Mouse (Mus musculus): ENCODE measurements around the gene Elof1. TPM values are rescaled to one million over a fixed set of nuclear protein-coding genes. Genes with fewer than 3 reads are reported as not detected.
A peak's percentile ranks its signal among the peaks of the same experiment; 100 is the strongest.
"Not testable (repeated sequence)": the region's sequence is repeated elsewhere in the genome, so short reads cannot be mapped to it uniquely, and the experiment has no call there.

Elof1 gene
- 10 to 100 TPM; 39.5 to 41.5 TPM for total RNA-seq (2021)
- long read RNA-seq, experiment 1, transcript Elof1-201 (3 exons, 888 nt): major isoform, 60 of 68 reads
- long read RNA-seq, experiment 1, partial matches to known transcripts: 0 of 68 reads
- long read RNA-seq, experiment 1, other reads (novel, unspliced or antisense): 4 of 68 reads
- long read RNA-seq, experiment 2, transcript Elof1-201 (3 exons, 888 nt): major isoform, 39 of 45 reads
- long read RNA-seq, experiment 2, partial matches to known transcripts: 0 of 45 reads
- long read RNA-seq, experiment 2, other reads (novel, unspliced or antisense): 1 of 45 reads

DNA sequence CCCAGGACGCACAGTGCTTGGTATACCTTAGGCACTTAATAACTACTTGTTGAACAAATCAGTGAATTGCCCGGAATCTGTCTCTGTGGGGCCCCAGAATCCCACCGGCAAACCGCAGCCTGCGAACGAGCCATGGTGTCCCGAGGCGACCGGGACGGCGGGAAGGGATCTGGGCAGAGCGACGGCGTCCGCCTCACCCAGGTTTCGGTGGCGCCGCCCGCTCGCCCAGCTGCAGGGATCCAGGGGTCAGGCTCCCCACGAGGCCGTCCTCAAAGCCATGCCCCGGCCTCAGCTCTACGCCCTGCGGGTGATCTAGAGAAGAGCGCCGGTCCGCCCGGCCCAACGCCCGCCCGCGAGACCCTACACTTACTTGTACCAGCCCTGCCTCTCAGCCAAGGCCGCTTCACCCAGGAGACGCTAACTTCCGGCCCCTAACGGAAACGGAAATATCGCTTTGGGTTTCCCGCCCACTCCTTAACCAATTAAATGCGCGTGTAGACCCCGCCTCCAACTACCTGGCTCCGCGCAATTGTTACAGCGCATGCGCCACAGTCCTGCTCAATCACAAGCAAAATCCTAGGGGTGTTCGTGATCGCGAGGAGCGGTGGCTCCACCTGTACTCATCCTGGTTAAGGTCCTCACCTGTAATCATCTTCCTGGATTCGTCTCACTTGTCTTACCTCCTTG is at the start of gene Elof1:
Gene Elof1, minus strand, starts transcription at position 433 of the 687 bp plus-strand sequence.
- peak; percentile 89 to 91 for DNase-seq
- intact Hi-C loops (cut with DNase I): no loop called here

DNA sequence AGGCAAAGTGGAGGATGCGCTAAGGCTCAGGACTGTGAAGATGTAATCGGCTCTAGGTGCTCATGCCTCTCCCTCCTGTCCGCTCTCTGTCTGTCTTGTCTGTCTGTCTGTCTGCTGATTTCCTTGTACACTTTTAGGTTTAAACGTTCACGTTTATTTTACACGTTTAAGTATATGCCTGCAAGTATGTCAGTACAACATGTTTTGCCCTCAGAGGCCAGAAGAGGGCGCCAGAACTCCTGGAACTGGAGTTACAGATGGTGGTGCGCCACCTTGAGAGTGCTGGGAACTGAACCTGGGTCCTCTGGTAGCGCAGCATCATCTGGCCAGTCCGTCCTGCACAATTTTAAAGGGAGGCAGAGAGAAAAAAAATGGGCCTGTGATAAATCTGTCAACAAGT is 49.7 kb upstream of the Elof1 start:
- intact Hi-C loops (cut with DNase I): no loop called here

DNA sequence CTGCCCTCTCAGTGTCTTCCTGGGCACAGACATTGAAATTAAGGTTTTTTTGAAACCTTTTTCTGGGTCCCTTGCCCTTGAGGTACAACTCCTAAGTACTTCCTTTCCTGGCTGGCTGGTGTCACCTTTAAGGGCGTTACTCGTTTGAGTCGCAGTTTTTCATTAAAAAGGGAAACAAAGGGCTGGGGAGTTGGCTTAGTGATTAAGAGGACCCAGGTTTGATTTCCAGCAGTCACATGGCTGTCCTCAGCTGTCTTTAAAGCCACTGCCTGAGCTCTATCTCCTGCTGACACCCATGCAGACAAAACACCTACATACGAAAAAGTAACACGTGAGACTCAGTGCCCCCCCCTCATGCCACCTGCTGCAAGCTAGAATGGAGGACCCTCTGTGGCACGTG is 49.0 kb upstream of the Elof1 start:
- intact Hi-C loops (cut with DNase I): no loop called here
- no peak for DNase-seq

More for the DNA sequence above, 49.7 kb upstream of the Elof1 start:
- no peak for DNase-seq

DNA sequence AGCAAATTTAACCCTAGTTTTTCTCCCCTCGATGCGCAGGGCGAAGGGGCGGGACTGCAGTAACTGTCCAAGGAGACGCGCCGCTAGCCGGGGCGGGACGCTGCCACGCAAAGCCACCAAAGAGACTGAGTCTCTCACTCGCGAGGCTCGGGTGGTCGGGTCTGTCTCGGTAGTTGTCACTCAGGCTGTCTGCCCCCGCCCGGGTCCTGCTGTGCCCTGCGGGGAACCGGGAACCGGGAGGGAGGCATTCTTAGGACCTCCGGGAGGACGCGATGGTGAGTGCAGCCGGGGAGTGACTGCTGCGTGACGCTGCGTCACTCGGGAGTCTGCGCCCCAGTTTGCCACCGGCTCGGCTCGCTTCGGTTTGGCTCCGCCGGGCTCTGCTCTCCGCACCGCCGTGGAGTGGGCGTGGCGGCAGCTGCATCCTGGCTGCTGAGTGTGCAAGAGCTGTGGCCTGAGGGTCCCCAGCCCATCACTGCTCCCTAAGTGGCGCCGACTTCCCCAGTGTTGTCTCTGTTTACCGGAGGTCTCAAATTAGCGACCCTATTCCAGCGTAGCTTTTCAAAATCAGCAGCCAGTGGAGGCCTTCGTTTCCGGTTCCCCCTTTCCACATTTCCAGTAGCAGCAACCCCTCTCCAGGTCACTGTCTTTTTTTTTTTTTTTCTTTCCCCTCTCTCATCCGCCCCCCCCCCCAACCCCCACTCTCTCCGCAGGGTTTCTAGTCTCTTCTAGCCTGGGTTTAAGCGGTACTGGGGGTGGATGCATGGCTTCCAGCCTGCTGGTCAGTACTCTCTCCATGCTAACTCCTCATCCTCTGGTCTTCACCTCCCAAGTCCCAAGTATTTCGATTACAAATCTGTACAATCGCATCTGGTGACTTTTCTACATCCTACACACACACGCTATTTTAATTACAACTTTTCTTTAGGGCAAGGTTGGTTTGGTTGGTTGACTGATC is 48.0 kb upstream of the Elof1 start:
- peak; percentile 29 to 50 for DNase-seq
- intact Hi-C loops (cut with DNase I): no loop called here

DNA sequence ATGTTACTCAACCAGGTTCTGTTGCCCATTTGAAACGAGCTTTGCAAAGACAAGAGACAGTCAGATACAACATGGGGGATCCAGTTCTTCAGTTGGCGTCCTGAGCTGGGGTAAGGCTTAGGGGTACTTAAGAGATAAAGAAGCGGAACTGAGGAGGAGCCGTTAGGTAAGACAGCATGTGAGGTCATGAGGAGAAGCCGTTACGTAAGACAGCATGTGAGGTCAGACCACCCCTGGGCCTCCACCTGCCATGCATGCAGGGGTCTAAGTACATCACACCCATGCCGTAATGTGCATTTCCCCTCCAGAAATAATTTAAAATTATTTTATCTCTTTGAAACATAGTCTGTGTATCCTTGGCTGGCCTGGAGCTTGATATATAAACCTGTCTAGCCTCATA is 45.9 kb upstream of the Elof1 start:
- no peak for DNase-seq
- intact Hi-C loops (cut with DNase I): no loop called here

DNA sequence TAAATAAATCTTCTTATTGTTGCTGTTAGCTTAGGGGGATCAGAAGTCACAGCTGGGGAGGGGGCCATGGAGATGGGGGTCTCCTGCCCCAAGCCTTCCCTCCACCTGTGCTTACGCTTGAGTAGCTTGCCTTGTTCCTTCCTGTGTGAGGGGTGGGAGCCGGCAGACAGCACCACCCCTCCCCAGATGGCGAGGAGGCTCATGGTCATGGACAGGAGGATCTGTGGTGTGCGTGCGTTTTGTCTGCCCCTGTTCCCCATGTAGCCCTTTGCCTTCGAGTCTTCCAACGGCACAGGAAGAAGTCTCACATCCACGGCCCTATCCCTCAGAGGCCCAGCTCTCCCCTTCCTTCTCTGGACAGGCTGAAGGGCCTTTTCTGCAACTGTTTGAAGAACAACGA is 45.3 kb upstream of the Elof1 start:
- no peak for DNase-seq
- intact Hi-C loops (cut with DNase I): no loop called here

DNA sequence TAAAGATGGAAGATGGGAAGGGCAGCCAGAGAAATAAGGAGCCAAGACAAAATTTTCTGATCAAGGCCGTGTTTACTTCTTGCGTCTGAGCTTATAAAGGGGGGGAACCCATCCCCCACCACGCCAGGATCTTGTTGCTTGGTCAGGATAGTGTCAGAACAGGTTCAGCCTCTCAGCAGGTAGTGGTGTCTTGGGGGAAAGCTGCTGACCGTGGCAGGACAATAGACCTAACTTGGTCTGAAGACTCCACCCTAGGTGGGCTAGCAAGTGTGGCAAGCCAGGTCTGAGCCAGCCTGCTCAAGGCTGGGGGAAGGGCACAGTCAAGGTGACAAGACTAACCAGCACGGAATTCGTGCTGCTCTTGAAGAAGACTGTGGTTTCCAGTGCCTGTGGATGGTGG is 44.3 kb upstream of the Elof1 start:
- intact Hi-C loops (cut with DNase I): no loop called here
- no peak for DNase-seq

DNA sequence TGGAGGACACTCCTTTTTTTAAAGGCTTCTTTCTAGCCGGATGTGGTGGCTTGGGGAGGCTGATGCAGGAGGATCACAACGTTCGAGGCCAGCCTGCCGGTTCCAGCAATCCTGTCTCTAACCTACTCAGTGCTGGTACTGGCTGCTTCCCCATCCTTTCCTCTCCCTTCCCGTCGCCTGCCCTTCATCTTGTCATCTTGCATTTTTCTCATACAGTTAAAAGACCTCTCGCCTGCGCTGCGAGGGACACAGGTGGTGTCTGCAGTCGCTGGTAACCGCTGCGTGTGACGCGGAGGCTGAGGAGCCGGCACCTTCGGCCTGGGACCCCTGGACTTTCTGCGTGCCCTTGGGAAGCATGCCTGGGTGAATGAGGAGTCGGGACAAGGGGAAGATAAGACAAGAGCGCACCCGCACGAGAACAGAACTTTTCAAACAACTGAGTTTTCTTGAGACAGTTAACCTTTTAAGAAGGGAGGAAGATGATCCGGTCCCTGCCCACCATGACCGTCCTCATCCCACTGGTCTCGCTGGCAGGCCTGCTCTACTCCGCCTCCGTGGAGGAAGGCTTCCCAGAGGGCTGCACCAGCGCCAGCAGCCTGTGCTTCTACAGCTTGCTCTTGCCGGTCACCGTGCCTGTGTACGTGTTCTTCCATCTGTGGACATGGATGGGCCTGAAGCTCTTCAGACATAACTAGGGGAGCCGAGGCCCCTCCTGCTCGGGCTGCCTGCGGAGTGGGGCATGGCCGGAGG is 40.7 kb upstream of the Elof1 start:
- no peak for DNase-seq
- intact Hi-C loops (cut with DNase I): loop anchor here (2.0 to 5.0 kb wide), 2 partner anchors 67 to 250 kb away; partner anchors contain the start of gene Zfp809

DNA sequence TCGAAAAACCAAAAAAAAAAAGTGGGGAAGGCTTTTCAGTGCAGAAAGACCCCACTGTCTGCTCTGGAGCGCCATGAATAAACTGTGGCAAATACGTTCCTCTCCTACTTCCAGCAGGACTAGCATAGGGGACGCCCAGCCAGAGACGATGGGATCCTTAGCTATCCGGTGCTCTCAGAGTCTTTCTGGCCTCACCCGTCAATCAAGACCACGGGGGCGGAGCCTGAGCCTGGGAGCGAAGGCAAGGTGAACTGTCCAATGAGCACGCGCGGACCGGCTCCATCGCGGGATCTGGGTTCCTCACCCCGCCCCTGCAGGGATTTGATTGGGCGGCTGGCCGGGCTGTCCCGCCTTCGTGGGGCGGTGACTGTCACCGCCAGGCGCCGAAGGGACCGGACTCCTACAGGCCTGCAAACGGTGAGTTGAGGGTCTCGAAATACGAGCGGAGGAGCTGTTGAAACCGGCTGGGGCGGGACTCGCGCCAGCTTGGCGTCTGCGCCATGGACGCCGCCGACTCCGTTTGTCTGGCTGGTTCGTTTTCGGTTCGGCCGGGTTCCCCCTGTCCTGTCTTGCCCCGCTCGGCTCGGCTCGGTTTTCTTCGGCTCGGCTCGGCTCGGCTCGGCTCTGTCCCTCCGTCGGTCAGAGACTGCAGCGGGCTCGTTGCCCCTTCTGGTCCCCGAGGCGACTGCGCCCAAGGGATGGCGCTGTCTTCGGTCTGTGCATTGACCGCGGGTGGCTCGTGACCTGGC is 39.7 kb upstream of the Elof1 start, which contains the start of gene Pigyl:
Gene Pigyl, plus strand, starts transcription at position 350 of the 749 bp plus-strand sequence.
- DNase-seq: peak; percentile 99 to 100
- intact Hi-C loops (cut with DNase I): loop anchor here (2.0 to 5.0 kb wide), 2 partner anchors 68 to 251 kb away; partner anchors contain the start of gene Zfp809

DNA sequence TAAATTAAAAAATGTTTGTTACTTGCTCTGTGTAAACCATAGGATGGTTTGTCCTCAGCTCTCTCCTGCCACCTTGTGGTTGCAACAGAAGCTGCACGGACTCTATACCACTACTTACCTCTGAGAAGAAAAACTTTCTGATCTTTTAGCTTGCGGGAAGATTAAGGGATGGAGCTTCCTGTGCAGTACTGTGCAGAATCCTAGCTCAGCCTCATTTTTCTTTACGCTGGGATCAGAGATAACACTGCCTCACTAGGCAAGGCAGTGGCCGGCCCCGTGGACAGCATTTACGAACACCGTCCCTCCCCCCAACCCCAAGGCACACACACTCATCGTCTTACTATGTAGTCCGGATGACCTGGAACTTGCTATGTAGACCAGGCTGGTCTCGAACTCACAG is 38.6 kb upstream of the Elof1 start:
- intact Hi-C loops (cut with DNase I): loop anchor here (2.0 to 5.0 kb wide), 2 partner anchors 69 to 252 kb away; partner anchors contain the start of gene Zfp809
- peak; percentile 73 to 82 for DNase-seq

DNA sequence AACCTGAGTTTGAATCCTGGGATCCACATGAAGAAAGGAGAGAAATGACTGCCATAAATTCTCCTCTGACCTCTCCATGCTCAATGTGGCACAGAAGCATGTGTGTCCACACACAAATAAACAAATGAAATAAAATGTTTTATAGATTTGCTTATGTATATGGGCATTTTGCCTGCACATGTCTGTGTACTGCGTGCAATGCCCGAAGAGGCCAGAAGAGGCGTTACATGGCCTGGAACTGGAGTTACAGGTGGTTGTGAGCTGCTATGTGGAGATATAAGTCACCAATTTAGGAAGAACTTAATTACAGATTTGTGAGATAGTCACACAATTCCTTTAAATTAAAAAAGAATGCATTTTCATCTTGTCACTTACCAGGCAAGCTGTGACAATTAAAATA is 36.8 kb upstream of the Elof1 start:
- no peak for DNase-seq
- intact Hi-C loops (cut with DNase I): no loop called here

DNA sequence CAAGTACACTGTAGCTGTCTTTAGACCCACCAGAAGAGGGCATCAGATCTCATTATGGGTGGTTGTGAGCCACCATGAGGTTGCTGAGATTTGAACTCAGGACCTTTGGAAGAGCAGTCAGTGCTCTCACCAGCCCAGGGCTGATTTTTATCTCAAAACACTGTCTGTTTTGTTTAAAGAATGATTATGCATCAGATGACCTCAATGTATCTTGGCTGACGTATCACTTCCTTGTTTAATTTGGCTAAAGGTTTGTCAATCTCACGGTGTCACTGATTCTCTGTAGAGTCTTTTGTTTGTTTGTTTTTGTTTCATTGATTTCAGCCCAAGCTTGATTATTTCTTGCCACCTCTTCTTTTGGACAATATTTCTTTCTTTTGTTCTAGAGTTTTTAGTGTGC is 34.0 kb upstream of the Elof1 start:
- intact Hi-C loops (cut with DNase I): no loop called here
- no peak for DNase-seq

DNA sequence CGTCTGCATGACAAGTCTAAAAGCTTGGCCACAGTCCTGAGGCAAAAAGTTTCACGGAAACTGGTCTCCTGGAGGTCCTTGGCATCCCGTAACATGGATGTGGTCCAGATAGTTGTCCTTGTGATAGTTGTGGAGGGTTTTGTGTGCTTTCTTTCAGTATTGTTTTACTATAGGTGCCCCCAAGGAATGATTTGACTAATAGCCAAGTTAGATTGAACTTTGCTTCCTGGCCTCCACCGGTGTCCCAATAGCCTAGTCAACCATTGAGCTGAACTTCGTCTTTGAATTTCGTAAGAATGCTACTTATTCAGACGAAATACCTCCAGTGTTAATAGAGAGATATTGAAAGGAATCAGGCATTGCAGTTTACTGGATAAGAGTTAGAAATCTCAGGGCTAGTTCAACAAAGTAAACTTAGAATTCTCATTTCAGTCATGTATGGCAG is 33.3 kb upstream of the Elof1 start:
- intact Hi-C loops (cut with DNase I); DNase-seq: not testable (repeated sequence)

DNA sequence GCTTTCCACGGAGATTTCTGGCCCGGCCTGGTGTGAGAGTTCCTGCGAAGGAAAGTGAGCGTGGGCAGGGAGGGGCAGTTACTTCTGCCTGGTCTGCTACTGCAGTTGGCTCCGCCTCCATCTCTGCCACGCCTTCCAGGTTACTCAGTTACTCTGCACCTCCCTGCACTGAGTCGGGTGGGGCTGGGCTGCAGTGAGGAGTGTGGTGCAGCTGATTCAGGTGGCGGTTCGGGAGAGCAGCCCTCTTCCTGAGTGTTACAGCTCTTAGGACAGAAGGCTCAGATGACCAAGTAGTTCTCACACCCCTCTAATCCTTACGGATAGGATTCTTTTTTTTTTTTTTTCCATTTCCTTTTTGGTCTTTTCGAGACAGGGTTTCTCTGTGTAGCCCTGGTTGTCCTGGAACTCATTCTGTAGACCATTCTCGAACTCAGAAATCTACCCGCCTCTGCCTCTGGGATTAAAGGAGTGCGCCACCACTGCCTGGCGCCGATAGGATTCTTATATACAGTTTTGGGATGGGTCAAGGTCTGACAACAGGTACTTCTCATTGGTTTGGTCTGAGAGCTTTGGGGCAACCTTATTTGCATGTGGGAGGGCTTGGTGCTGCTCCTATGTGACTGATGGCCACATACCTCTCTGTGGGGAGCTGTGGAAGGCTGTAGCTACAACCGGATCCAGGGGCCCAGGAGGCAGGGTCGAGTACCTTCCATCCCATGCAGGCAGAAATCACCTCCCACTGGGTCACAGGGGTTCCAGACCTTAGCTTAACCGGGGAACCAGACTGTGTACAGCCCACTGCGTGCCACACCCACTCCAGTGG is 32.7 kb upstream of the Elof1 start:
- intact Hi-C loops (cut with DNase I): no loop called here
- no peak for DNase-seq

DNA sequence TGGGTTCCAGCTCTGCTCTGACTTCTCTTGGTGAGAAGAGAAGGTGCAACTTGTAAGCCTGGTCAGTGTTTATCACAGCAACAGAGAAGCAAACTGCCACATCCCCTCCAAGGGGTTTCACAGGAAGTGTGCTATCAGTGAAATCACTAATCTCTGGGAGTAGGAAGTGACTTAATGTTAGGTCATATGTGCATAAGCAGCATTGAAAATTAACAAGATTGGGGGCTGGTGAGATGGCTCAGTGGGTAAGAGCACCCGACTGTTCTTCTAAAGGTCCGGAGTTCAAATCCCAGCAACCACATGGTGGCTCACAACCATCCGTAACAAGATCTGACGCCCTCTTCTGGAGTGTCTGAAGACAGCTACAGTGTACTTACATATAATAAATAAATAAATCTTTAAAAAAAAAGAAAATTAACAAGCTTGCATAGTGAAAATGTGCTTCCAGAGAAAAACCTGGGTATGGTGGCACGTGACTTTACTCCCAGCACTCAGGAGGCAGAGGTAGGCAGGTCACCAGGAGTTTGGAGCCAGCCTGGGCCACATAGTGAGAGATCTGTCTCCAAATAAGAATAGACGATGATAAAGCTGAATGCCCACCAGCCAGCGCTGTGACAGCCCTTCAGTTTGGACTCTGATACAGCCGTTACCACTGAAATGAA is 27.5 kb upstream of the Elof1 start:
- DNase-seq: no peak
- intact Hi-C loops (cut with DNase I): loop anchor here (5.0 kb wide), 1 partner anchor 167 kb away; no protein-coding TSS in a partner anchor

DNA sequence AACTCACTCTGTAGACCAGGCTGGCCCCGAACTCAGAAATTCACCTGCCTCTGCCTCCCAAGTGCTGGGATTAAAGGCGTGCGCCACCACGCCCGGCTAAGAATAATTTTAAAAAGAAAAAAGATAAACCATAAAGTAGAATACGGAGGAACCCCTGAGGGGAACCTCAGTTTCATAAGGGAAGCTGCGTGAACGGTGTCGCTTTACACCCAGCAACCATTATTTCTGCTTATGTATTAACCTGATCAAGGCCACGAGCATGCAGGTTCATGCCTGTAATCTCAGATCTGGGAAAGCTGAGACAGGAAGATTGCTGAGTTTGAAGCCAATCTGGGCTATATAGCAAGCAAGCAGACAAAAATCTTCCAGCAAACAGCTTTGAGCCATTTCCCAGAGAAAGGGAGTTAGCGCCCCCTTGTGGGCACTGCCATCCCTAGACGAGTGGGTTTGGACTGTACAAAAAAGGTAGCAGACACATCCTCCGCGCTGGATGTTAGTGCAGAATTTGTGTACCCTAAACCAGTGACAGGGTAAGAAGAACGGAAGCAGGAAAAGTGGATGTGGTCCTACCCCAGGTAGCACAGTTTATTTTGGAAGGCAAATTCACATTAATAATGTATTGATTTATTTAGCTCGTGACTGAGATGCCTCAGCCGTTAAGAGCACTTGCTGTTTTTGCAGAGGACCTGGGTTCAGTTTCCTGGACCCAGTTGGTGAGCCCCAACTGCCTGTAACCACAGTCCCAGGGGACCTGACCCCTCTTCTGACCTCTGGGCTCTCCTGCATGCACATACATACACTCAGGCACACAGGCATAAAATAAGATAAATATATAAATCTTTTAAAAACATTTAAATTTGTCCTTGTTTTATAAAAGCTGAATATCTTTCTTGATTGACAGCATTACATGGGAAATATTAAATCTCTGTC is 26.4 kb upstream of the Elof1 start:
- peak; percentile 86 to 92 for DNase-seq
- intact Hi-C loops (cut with DNase I): loop anchor here (1.0 to 5.0 kb wide), 2 partner anchors 77 to 166 kb away; no protein-coding TSS in a partner anchor

Measured in heart, postnatal 14 days (tissue).